Mouse (Mus musculus) ZHBTc4 (cell line): ENCODE data around the gene Casq2.

ENCODE experiments used
- DNase-seq: peaks from one replicate; pipeline ENCODE4 v3.0.0-alpha.2; 2011; ENCODE audit warnings: low read depth, low spot score

Casq2 gene

GRCm38 (mm10) chr3:102086283-102086682 is at the start of gene Casq2:
Gene Casq2, plus strand, starts transcription at chr3:102086415.
- no peak for DNase-seq

GRCm38 (mm10) chr3:102037806-102038205 is 48.4 kb upstream of the Casq2 start:
- no peak for DNase-seq

- DNase-seq, result no peak
Measured at GRCm38 (mm10) chr3:102038608-102039007, 47.6 kb upstream of the Casq2 start.

- DNase-seq, result no peak
Measured at GRCm38 (mm10) chr3:102041632-102042031, 44.6 kb upstream of the Casq2 start.

GRCm38 (mm10) chr3:102045071-102045470 is 41.1 kb upstream of the Casq2 start:
- no peak for DNase-seq

GRCm38 (mm10) chr3:102047532-102047931 is 38.7 kb upstream of the Casq2 start:
- DNase-seq, result no peak

GRCm38 (mm10) chr3:102049207-102050104 is 36.8 kb upstream of the Casq2 start:
- DNase-seq, result peak; percentile 46

- DNase-seq, result no peak
Measured at GRCm38 (mm10) chr3:102052036-102052435, 34.2 kb upstream of the Casq2 start.

GRCm38 (mm10) chr3:102053293-102053692 is 32.9 kb upstream of the Casq2 start:
- DNase-seq, result peak; percentile 33

- DNase-seq, result no peak
Measured at GRCm38 (mm10) chr3:102055878-102056277, 30.3 kb upstream of the Casq2 start.

- peak; percentile 65 for DNase-seq
Measured at GRCm38 (mm10) chr3:102060065-102060464, 26.1 kb upstream of the Casq2 start.

GRCm38 (mm10) chr3:102061923-102062670 is 24.1 kb upstream of the Casq2 start:
- peak; percentile 91 for DNase-seq

- DNase-seq, result no peak
Measured at GRCm38 (mm10) chr3:102062671-102063010, 23.6 kb upstream of the Casq2 start.

- DNase-seq, result peak; percentile 40
Measured at GRCm38 (mm10) chr3:102063273-102064120, 22.7 kb upstream of the Casq2 start.

GRCm38 (mm10) chr3:102064566-102064965 is 21.6 kb upstream of the Casq2 start:
- DNase-seq, result no peak

- peak; percentile 74 for DNase-seq
Measured at GRCm38 (mm10) chr3:102067306-102067705, 18.9 kb upstream of the Casq2 start.

- DNase-seq, result no peak
Measured at GRCm38 (mm10) chr3:102067861-102068260, 18.4 kb upstream of the Casq2 start.

GRCm38 (mm10) chr3:102069260-102069659 is 17.0 kb upstream of the Casq2 start:
- no peak for DNase-seq

GRCm38 (mm10) chr3:102069686-102070085 is 16.5 kb upstream of the Casq2 start:
- no peak for DNase-seq

GRCm38 (mm10) chr3:102070360-102070759 is 15.9 kb upstream of the Casq2 start:
- no peak for DNase-seq

- no peak for DNase-seq
Measured at GRCm38 (mm10) chr3:102071016-102071415, 15.2 kb upstream of the Casq2 start.

- DNase-seq, result no peak
Measured at GRCm38 (mm10) chr3:102079413-102079812, 6.8 kb upstream of the Casq2 start.
